ENCODE assay signal across 8 mouse cellular contexts in the genomic region with DNA sequence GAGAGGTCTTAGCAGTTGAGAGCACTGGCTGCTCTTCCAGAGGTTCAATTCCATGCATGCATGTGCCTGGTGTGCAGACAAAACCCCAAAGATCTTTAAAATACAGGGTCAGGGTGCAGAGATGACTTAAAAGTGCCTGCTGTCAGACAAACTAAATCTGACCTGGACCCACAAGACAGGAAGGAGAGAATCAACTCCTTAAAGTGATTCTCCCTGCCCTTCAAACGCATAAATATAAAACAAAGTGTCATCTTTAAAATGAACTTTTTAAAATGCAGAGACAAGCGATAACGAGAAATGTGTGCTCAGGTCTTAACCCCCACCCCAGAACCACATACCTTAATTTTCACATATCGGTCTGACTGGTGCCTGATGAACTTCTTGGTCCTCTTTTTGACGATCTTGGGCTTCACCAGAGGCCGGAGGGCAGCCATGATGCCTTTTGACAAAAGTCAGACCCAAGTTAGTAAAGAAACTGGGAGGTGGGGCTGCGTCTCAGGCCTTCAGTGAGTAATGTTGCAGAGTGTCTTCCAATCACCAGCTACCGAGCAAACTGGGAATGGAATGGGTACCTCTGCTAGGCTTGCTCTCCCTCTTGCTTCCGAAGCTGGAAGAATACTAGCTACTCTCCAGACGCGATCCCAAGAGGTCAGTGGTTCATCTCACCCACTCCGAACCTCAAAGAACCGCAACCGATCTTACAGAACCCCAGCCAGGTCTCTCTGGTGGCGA. TPM values are rescaled to one million over a fixed set of nuclear protein-coding genes. Genes with fewer than 3 reads are reported as not detected.
DNase-seq lines count a peak whose midpoint lies in the region; ATAC-seq and TF ChIP-seq lines count a peak whose summit lies in the region.

No protein-coding gene starts in this region.

- peak overlapping the region; percentile 90 for H3K4me3 ChIP-seq in heart, embryonic 11.5 days (ENCODE audit: low read depth, low read length)
- peak overlapping the region; percentile 100 for H3K4me3 ChIP-seq in E14TG2a.4 (replicated peaks; ENCODE audit: low read length)
- peak overlapping the region; percentile 100 for H3K4me3 ChIP-seq in forebrain, embryonic 10.5 days
- peak overlapping the region; percentile 96 for H3K4me3 ChIP-seq in liver, embryonic 15.5 days (replicated peaks)

- H3K27me3 ChIP-seq in heart, embryonic 11.5 days (ENCODE audit: control insufficient read depth, insufficient read depth, low read length) = no peaks in the 10 kb centered on the region
- no peaks in the 10 kb centered on the region for H3K27me3 ChIP-seq in E14TG2a.4 (ENCODE audit: insufficient read depth, low read length)
- H3K27me3 ChIP-seq in forebrain, embryonic 10.5 days (ENCODE audit: poor library complexity, severe bottlenecking) = no peaks in the 10 kb centered on the region
- no peaks in the 10 kb centered on the region for H3K27me3 ChIP-seq in liver, embryonic 15.5 days

- WGBS in heart, embryonic 11.5 days (ENCODE audit: insufficient replicate concordance) = 4% methylated on average over 15 of the region's 15 CpGs
- 4% methylated on average over 15 of the region's 15 CpGs for WGBS in forebrain, embryonic 10.5 days
- under 1% methylated on average over 15 of the region's 15 CpGs for WGBS in liver, embryonic 15.5 days (ENCODE audit: insufficient replicate concordance)

- TF ChIP-seq CTCF in E14TG2a.4 (conservative IDR thresholded peaks at IDR 0.05; ENCODE audit: low read length) = no peak

- peaks cover 30% of the 10 kb centered on the region for H3K36me3 ChIP-seq in heart, embryonic 11.5 days (ENCODE audit: control insufficient read depth, insufficient read depth, low read length)
- peaks cover 60% of the 10 kb centered on the region for H3K36me3 ChIP-seq in E14TG2a.4 (ENCODE audit: insufficient read depth, low read length)
- peaks cover 52% of the 10 kb centered on the region for H3K36me3 ChIP-seq in forebrain, embryonic 10.5 days (replicated peaks)
- H3K36me3 ChIP-seq in liver, embryonic 15.5 days (replicated peaks) = peaks cover 48% of the 10 kb centered on the region

- no peak for DNase-seq in heart, postnatal 4 days
- DNase-seq in forebrain, embryonic 10.5 days (ENCODE audit: extremely low spot score, low spot score) = peak; percentile 26
- DNase-seq in layer of hippocampus, adult 18-20 months (ENCODE audit: low spot score in 2 of 2) = no peak
- DNase-seq in adrenal gland, postnatal 25 days = no peak

- peak overlapping the region; percentile 91 for H3K27ac ChIP-seq in heart, embryonic 11.5 days (ENCODE audit: low read depth, low read length)
- peak overlapping the region; percentile 100 for H3K27ac ChIP-seq in forebrain, embryonic 10.5 days
- peak overlapping the region; percentile 86 for H3K27ac ChIP-seq in liver, embryonic 15.5 days (replicated peaks)

- peak overlapping the region; percentile 86 for H3K4me2 ChIP-seq in heart, embryonic 11.5 days
- peak overlapping the region; percentile 76 for H3K4me2 ChIP-seq in liver, embryonic 15.5 days

- no peak for ATAC-seq in heart, embryonic 11.5 days (replicated peaks; ENCODE audit: insufficient number of reproducible peaks, low FRiP score, low TSS enrichment)
- no peak for ATAC-seq in liver, embryonic 15.5 days (ENCODE audit: insufficient read depth)
- no peak for ATAC-seq in activated CD4-positive, CD25-positive, alpha-beta regulatory T cell, adult 4 months

- peak overlapping the region; percentile 99 for H3K9ac ChIP-seq in heart, embryonic 11.5 days (ENCODE audit: low read depth, low read length)
- peak overlapping the region; percentile 95 for H3K9ac ChIP-seq in liver, embryonic 15.5 days

- no peaks in the 10 kb centered on the region for H3K9me3 ChIP-seq in heart, embryonic 11.5 days (replicated peaks; ENCODE audit: control insufficient read depth, low read length)
- no peaks in the 10 kb centered on the region for H3K9me3 ChIP-seq in E14TG2a.4 (ENCODE audit: low read length)
- no peaks in the 10 kb centered on the region for H3K9me3 ChIP-seq in forebrain, embryonic 10.5 days
- H3K9me3 ChIP-seq in liver, embryonic 15.5 days (replicated peaks) = no peaks in the 10 kb centered on the region

- peaks cover 16% of the 10 kb centered on the region for H3K4me1 ChIP-seq in heart, embryonic 11.5 days (ENCODE audit: control insufficient read depth, insufficient read depth, low read length)
- peaks cover 63% of the 10 kb centered on the region for H3K4me1 ChIP-seq in E14TG2a.4 (replicated peaks; ENCODE audit: low read depth, low read length)
- peaks cover 25% of the 10 kb centered on the region for H3K4me1 ChIP-seq in forebrain, embryonic 10.5 days
- peaks cover 41% of the 10 kb centered on the region for H3K4me1 ChIP-seq in liver, embryonic 15.5 days (replicated peaks)

RNA-seq across cellular contexts. Expression of gene Rpl32, which starts 0.9 kb away (rescaled TPM):
- 1,431 and 1,576 TPM in 2 replicates for polyA plus RNA-seq in heart, embryonic 11.5 days (2014; fragmentation: Nextera tagmentation; extraction: Ambion mirVana)
- 1,000 to 10,000 TPM; 1,006 to 1,007 TPM for total RNA-seq in heart, postnatal 4 days (2021)
- polyA plus RNA-seq in forebrain, embryonic 10.5 days (2016; fragmentation: Nextera tagmentation; extraction: Ambion mirVana) = 1,831 and 1,874 TPM in 2 replicates
- polyA plus RNA-seq in liver, embryonic 15.5 days (2015; fragmentation: Nextera tagmentation; extraction: Ambion mirVana) = 836 and 1,114 TPM in 2 replicates
- 1,000 to 10,000 TPM; 7,828 to 8,360 TPM for polyA plus RNA-seq in activated CD4-positive, CD25-positive, alpha-beta regulatory T cell, adult 4 months (2017; shearing (Covaris generic))
- total RNA-seq in layer of hippocampus, adult 18-20 months (2021) = 100 to 1,000 TPM; 497 to 528 TPM
- 1,141 and 1,199 TPM in 2 replicates for total RNA-seq in adrenal gland, postnatal 25 days (2021)

RNA-seq across cellular contexts. Expression of gene Efcab12, which starts 30.6 kb away (rescaled TPM):
- polyA plus RNA-seq in heart, embryonic 11.5 days (2014; fragmentation: Nextera tagmentation; extraction: Ambion mirVana) = 0.50 and 0.63 TPM in 2 replicates
- under 1 TPM; 0.88 to 0.90 TPM for total RNA-seq in heart, postnatal 4 days (2021)
- 1.7 and 1.9 TPM in 2 replicates for polyA plus RNA-seq in forebrain, embryonic 10.5 days (2016; fragmentation: Nextera tagmentation; extraction: Ambion mirVana)
- 0.06 and 0.15 TPM in 2 replicates for polyA plus RNA-seq in liver, embryonic 15.5 days (2015; fragmentation: Nextera tagmentation; extraction: Ambion mirVana)
- under 1 TPM; 0.19 to 0.24 TPM for polyA plus RNA-seq in activated CD4-positive, CD25-positive, alpha-beta regulatory T cell, adult 4 months (2017; shearing (Covaris generic))
- total RNA-seq in layer of hippocampus, adult 18-20 months (2021) = 1 to 10 TPM; 3.2 to 4.0 TPM
- total RNA-seq in adrenal gland, postnatal 25 days (2021) = 1.9 TPM in 1 of 2 replicates, not detected in the other

RNA-seq across cellular contexts. Expression of gene Cand2, which starts 33.3 kb away (rescaled TPM):
- 38.8 and 50.8 TPM in 2 replicates for polyA plus RNA-seq in heart, embryonic 11.5 days (2014; fragmentation: Nextera tagmentation; extraction: Ambion mirVana)
- total RNA-seq in heart, postnatal 4 days (2021) = 10 to 100 TPM; 74.1 to 74.2 TPM
- polyA plus RNA-seq in forebrain, embryonic 10.5 days (2016; fragmentation: Nextera tagmentation; extraction: Ambion mirVana) = 59.5 and 65.2 TPM in 2 replicates
- polyA plus RNA-seq in liver, embryonic 15.5 days (2015; fragmentation: Nextera tagmentation; extraction: Ambion mirVana) = 2.9 and 3.0 TPM in 2 replicates
- polyA plus RNA-seq in activated CD4-positive, CD25-positive, alpha-beta regulatory T cell, adult 4 months (2017; shearing (Covaris generic)) = 1 to 10 TPM; 2.3 to 3.3 TPM
- 1 to 10 TPM; 2.7 to 2.8 TPM for total RNA-seq in layer of hippocampus, adult 18-20 months (2021)
- total RNA-seq in adrenal gland, postnatal 25 days (2021) = 11.2 and 14.1 TPM in 2 replicates

RNA-seq across cellular contexts. Expression of gene Tmem40, which starts 45.4 kb away (rescaled TPM):
- 4.2 and 4.4 TPM in 2 replicates for polyA plus RNA-seq in heart, embryonic 11.5 days (2014; fragmentation: Nextera tagmentation; extraction: Ambion mirVana)
- under 1 TPM in 1 of 2 experiments, not detected in 1; 0.54 TPM for total RNA-seq in heart, postnatal 4 days (2021)
- 0.97 and 1.5 TPM in 2 replicates for polyA plus RNA-seq in forebrain, embryonic 10.5 days (2016; fragmentation: Nextera tagmentation; extraction: Ambion mirVana)
- 24.7 and 29.2 TPM in 2 replicates for polyA plus RNA-seq in liver, embryonic 15.5 days (2015; fragmentation: Nextera tagmentation; extraction: Ambion mirVana)
- not detected for polyA plus RNA-seq in activated CD4-positive, CD25-positive, alpha-beta regulatory T cell, adult 4 months (2017; shearing (Covaris generic))
- under 1 TPM in 1 of 2 experiments, not detected in 1; 0.52 TPM for total RNA-seq in layer of hippocampus, adult 18-20 months (2021)
- not detected in 2 replicates for total RNA-seq in adrenal gland, postnatal 25 days (2021)

RNA-seq across cellular contexts. Expression of gene Mbd4, which starts 45.5 kb away (rescaled TPM):
- 12.5 and 14.6 TPM in 2 replicates for polyA plus RNA-seq in heart, embryonic 11.5 days (2014; fragmentation: Nextera tagmentation; extraction: Ambion mirVana)
- total RNA-seq in heart, postnatal 4 days (2021) = 1 to 10 TPM; 3.4 to 3.8 TPM
- polyA plus RNA-seq in forebrain, embryonic 10.5 days (2016; fragmentation: Nextera tagmentation; extraction: Ambion mirVana) = 36.2 and 39.2 TPM in 2 replicates
- polyA plus RNA-seq in liver, embryonic 15.5 days (2015; fragmentation: Nextera tagmentation; extraction: Ambion mirVana) = 8.0 and 8.8 TPM in 2 replicates
- polyA plus RNA-seq in activated CD4-positive, CD25-positive, alpha-beta regulatory T cell, adult 4 months (2017; shearing (Covaris generic)) = 10 to 100 TPM in 1 of 2 experiments, 1 to 10 TPM in 1; 8.7 to 10.4 TPM
- 1 to 10 TPM; 5.8 to 7.2 TPM for total RNA-seq in layer of hippocampus, adult 18-20 months (2021)
- total RNA-seq in adrenal gland, postnatal 25 days (2021) = 4.0 and 4.8 TPM in 2 replicates
